Mouse (Mus musculus) lung, postnatal 25 days (tissue): ENCODE measurements around the gene Traf3.

Source experiments
- DNase-seq: peaks from one replicate; pipeline ENCODE4 v3.0.0; 2022; ENCODE audit warnings: low spot score

Gene Traf3

GRCm38 (mm10) chr12:111311775-111312174 is 145.6 kb downstream of the Traf3 start:
- DNase-seq, result no peak

- no peak for DNase-seq
Measured at GRCm38 (mm10) chr12:111314273-111314672, 148.1 kb downstream of the Traf3 start.
